Mouse (Mus musculus): ENCODE results near the gene Gm21764. TPM values are rescaled to one million over a fixed set of nuclear protein-coding genes. Genes with fewer than 3 reads are reported as not detected.
"Not testable (repeated sequence)": the region's sequence is repeated elsewhere in the genome, so short reads cannot be mapped to it uniquely, and the experiment has no call there.

The Gm21764 gene
- total RNA-seq (2021): not detected
- long read RNA-seq, experiment 1: 0 reads
- long read RNA-seq, experiment 2: 0 reads

DNA sequence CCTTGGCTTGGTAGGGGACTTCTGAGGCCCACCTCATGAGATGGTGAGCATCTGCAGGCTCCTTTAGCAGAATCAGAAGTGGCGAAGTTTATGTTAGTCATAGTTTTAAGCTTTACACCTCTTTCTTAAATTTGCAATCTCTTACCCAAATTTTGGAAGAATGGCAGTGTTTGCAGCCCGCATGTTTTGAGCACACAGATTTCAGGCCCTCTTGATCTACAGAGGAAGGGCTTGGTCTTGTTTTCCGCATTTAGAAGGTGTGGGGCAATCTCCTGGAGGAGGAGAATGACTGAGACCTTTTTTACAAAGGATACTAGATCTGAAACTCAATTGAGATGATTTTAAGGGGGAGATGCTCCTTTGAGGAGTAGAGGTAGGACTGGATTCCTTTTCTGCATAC, at the start of gene Gm21764:
Gm21764 (minus strand) TSS at position 101 of the 400 bp plus-strand sequence.
- DNase-seq; intact Hi-C loops (cut with DNase I; ENCODE audit: low total_unique reads): not testable (repeated sequence)

DNA sequence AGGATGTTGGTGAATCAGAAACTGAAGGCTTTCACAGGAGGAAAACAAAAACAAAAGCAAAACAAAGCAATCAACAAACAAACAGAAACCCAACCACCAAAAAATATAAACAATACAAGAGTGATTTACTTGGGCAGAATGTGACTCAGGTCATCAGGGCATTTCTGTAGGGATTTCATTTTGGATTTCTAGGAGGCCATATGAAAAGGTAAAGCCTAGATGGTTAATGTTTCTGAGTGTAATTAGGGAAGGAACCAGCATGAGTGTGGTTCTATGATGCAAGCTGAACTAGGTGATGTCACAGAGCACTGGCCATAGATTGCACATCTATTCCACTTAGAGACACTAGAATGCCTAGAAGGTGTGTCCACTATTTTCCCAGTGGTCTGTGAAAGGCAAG, 27.2 kb upstream of the Gm21764 start, which contains the start of gene Ssty1:
Ssty1 (plus strand) TSS at position 301 of the 400 bp plus-strand sequence.
- intact Hi-C loops (cut with DNase I; ENCODE audit: low total_unique reads); DNase-seq: not testable (repeated sequence)

Other genes with a start within 250 kb of the Gm21764 start
- not detected for gene Gm21904, start 215.5 kb downstream of the Gm21764 start, total RNA-seq (2021)
- gene Gm20772, start 187.1 kb downstream of the Gm21764 start, total RNA-seq (2021): not detected
- not detected for gene Gm20831, start 187.1 kb downstream of the Gm21764 start, total RNA-seq (2021)
- not detected for gene Srsy, start 124.5 kb downstream of the Gm21764 start, total RNA-seq (2021)
- gene Ssty1, start 27.3 kb upstream of the Gm21764 start, total RNA-seq (2021): not detected